Mouse (Mus musculus): ENCODE measurements around the gene Haghl. TPM values are rescaled to one million over a fixed set of nuclear protein-coding genes. Genes with fewer than 3 reads are reported as not detected.

The Haghl gene
- total RNA-seq, 2 experiments from 2014 or later: 112 to 123 TPM

- intact Hi-C loops (cut with DNase I): no loop called here
- DNase-seq (ENCODE audit: extremely low spot score in 1 of 2, low spot score in 2 of 2): peak in 1 of 2 experiments; percentile 70
- Histone ChIP-seq H3K27ac (peak within 1 kb of the TSS; percentile 78), H3K4me3 (peak within 1 kb of the TSS; percentile 53)
- TF ChIP-seq CTCF (IDR thresholded peaks at IDR 0.05): no peak
These were observed 10.2 kb upstream of the Haghl start, which contains the start of gene AC134908.4 for GRCm38 (mm10) chr17:25795609-25796092. AC134908.4 (minus strand) TSS chr17:25795659.

GRCm38 (mm10) chr17:25794998-25795397 is 9.5 kb upstream of the Haghl start:
- DNase-seq (ENCODE audit: extremely low spot score in 1 of 2, low spot score in 2 of 2): no peak

GRCm38 (mm10) chr17:25794197-25794596 is 8.7 kb upstream of the Haghl start:
- TF ChIP-seq CTCF (IDR thresholded peaks at IDR 0.05): no peak
- 0 out of 2 replicates have a peak overlapping the region, but pooled peaks have one; percentile 78 for H3K27ac ChIP-seq
- DNase-seq (ENCODE audit: extremely low spot score in 1 of 2, low spot score in 2 of 2): no peak
- intact Hi-C loops (cut with DNase I): no loop called here
- H3K4me3 ChIP-seq: no peak overlapping the region

More at GRCm38 (mm10) chr17:25794998-25795397, 9.5 kb upstream of the Haghl start:
- Histone ChIP-seq H3K4me3 (peak overlapping the region; percentile 18), H3K27ac (peak overlapping the region; percentile 78)
- intact Hi-C loops (cut with DNase I): no loop called here
- TF ChIP-seq CTCF (IDR thresholded peaks at IDR 0.05): no peak

- intact Hi-C loops (cut with DNase I): no loop called here
- Histone ChIP-seq H3K4me3 (peak within 1 kb of the TSS; percentile 89), H3K27ac (peak within 1 kb of the TSS; percentile 89)
- no peak for TF ChIP-seq CTCF (IDR thresholded peaks at IDR 0.05)
- DNase-seq (ENCODE audit: extremely low spot score in 1 of 2, low spot score in 2 of 2): peak; percentile 58 to 74
These were observed 7.1 kb upstream of the Haghl start, which contains the start of gene Fam173a for GRCm38 (mm10) chr17:25792615-25793014. Fam173a (minus strand) TSS chr17:25792901.

- peak overlapping the region; percentile 89 for H3K4me3 ChIP-seq
- intact Hi-C loops (cut with DNase I): no loop called here
- H3K27ac ChIP-seq: peak overlapping the region; percentile 89
- no peak for TF ChIP-seq CTCF (IDR thresholded peaks at IDR 0.05)
- peak; percentile 82 to 88 for DNase-seq (ENCODE audit: extremely low spot score in 1 of 2, low spot score in 2 of 2)
These were observed 6.5 kb upstream of the Haghl start for GRCm38 (mm10) chr17:25791843-25792527.

GRCm38 (mm10) chr17:25791320-25791842 is 5.9 kb upstream of the Haghl start:
- intact Hi-C loops (cut with DNase I): no loop called here
- Histone ChIP-seq H3K4me3 (peak overlapping the region; percentile 89), H3K27ac (peak overlapping the region; percentile 89)
- TF ChIP-seq CTCF (IDR thresholded peaks at IDR 0.05): no peak; the same call in 1 of the 2 replicates
- no peak for DNase-seq (ENCODE audit: extremely low spot score in 1 of 2, low spot score in 2 of 2)

- Histone ChIP-seq H3K27ac (no peak overlapping the region), H3K4me3 (no peak overlapping the region)
- intact Hi-C loops (cut with DNase I): no loop called here
- no peak for DNase-seq (ENCODE audit: extremely low spot score in 1 of 2, low spot score in 2 of 2)
- TF ChIP-seq CTCF (IDR thresholded peaks at IDR 0.05): no peak
These were observed 1.5 kb upstream of the Haghl start for GRCm38 (mm10) chr17:25786781-25787504.

GRCm38 (mm10) chr17:25786280-25786679 is 807 bp upstream of the Haghl start, which contains the start of gene Ccdc78:
Ccdc78 (plus strand) TSS chr17:25786580.
- no peak for DNase-seq (ENCODE audit: extremely low spot score in 1 of 2, low spot score in 2 of 2)
- Histone ChIP-seq H3K4me3 (peak within 1 kb of the TSS; percentile 74), H3K27ac (peak within 1 kb of the TSS; percentile 94)
- intact Hi-C loops (cut with DNase I): no loop called here
- no peak for TF ChIP-seq CTCF (IDR thresholded peaks at IDR 0.05)

GRCm38 (mm10) chr17:25783861-25784574 is 1.5 kb downstream of the Haghl start:
- peak overlapping the region; percentile 74 for H3K4me3 ChIP-seq
- no peak for TF ChIP-seq CTCF (IDR thresholded peaks at IDR 0.05)
- no peak for DNase-seq (ENCODE audit: extremely low spot score in 1 of 2, low spot score in 2 of 2)
- intact Hi-C loops (cut with DNase I): no loop called here
- peak overlapping the region; percentile 94; the same call in 1 of the 2 replicates for H3K27ac ChIP-seq

GRCm38 (mm10) chr17:25783086-25783485 is 2.4 kb downstream of the Haghl start:
- intact Hi-C loops (cut with DNase I): no loop called here

GRCm38 (mm10) chr17:25781339-25781738 is 4.1 kb downstream of the Haghl start:
- no peak overlapping the region for H3K4me3 ChIP-seq
- no peak for TF ChIP-seq CTCF (IDR thresholded peaks at IDR 0.05)
- no peak overlapping the region for H3K27ac ChIP-seq
- no peak for DNase-seq (ENCODE audit: extremely low spot score in 1 of 2, low spot score in 2 of 2)
- intact Hi-C loops (cut with DNase I): no loop called here

More at GRCm38 (mm10) chr17:25783086-25783485, 2.4 kb downstream of the Haghl start:
- no peak overlapping the region for H3K27ac ChIP-seq
- H3K4me3 ChIP-seq: no peak overlapping the region
- TF ChIP-seq CTCF (IDR thresholded peaks at IDR 0.05): no peak
- DNase-seq (ENCODE audit: extremely low spot score in 1 of 2, low spot score in 2 of 2): no peak

Data from left cerebral cortex, adult 2 months (tissue).